Mouse (Mus musculus): Measurements from ENCODE around the gene Ptpro. TPM values are rescaled to one million over a fixed set of nuclear protein-coding genes. Genes with fewer than 3 reads are reported as not detected.
A peak's percentile ranks its signal among the peaks of the same experiment; 100 is the strongest.

Ptpro gene
- polyA plus RNA-seq, 1 experiment from 2014 or later: 50.3 TPM

DNA sequence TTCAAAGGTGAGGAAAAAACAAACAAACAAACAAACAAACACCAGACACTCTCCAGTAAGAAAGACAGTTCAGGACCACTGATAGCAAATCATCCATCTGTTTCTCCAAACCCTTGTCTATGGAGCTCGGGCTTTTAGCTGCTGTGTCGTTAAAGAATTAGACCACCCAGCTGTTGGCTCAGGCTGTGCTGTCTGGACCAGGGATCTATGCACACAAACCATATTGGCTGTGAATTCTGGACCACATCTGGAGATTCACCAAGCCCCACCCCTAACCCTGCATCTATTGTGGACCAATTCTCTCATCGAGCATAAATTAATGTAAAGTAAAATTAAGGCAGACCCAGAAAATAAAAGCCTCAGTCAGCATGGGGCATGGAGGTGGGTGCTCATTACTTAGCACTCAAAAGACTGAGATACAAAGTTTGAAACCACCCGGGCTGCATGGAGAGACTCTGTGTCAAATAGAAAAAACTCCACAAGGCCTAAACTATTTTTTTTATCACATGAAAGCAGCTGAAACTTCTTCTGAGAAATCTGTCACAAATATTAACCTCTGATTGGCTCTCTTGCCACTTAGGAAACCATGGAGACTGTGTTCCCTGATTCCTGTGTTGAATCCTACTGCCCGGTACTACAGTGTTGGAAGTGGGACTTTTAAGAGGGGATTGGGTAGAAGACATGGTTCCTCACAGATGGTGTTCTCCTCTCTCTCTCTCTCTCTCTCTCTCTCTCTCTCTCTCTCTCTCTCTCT, 91.7 kb downstream of the Ptpro start:
- WGBS: 33% methylated on average over 5 of the region's 5 CpGs
- no peaks in the 10 kb centered on the region for H3K27me3 ChIP-seq
- H3K36me3 ChIP-seq: no peaks in the 10 kb centered on the region; the same call in 1 of the 2 replicates

GRCm38 (mm10) chr6:137360166-137360565, 108.0 kb downstream of the Ptpro start:
- Histone ChIP-seq H3K4me2 (replicated peaks) (no peak overlapping the region), H3K27ac (replicated peaks) (no peak overlapping the region), H3K9me3 (no peaks in the 10 kb centered on the region), H3K36me3 (no peaks in the 10 kb centered on the region), H3K4me1 (peaks cover 18% of the 10 kb centered on the region), H3K27me3 (no peaks in the 10 kb centered on the region), H3K9ac (replicated peaks) (no peak overlapping the region), H3K4me3 (no peak overlapping the region)
- WGBS: 65% methylated on average over 7 of the region's 7 CpGs
- ATAC-seq (replicated peaks): no peak

More for the DNA sequence above, 91.7 kb downstream of the Ptpro start:
- no peak overlapping the region for H3K4me2 ChIP-seq (replicated peaks)
- H3K9me3 ChIP-seq: no peaks in the 10 kb centered on the region
- H3K4me3 ChIP-seq: no peak overlapping the region
- no peak overlapping the region for H3K9ac ChIP-seq (replicated peaks)
- H3K27ac ChIP-seq (replicated peaks): no peak overlapping the region
- H3K4me1 ChIP-seq: 0 out of 2 replicates have a peak, but pooled peaks cover 10% of the 10 kb centered on the region
- no peak for ATAC-seq (replicated peaks)

DNA sequence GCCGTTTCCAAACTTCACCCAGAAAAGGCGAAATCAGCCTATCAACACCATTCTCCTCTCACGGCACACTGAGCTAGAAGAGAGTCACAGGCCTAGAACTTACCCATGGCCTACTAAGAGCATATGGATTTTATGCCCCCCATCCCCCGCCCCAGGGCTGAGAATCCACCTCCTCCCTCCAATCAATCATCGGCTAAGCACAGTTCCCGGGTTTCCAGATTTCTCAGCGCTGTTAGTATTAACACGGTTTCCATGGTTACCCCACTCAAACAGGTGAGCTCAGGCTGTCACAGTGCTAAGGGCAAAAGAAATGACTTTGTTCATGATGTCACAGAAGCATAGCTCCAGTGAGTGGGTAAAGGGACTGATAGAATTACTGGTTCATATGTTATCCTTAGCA, 110.1 kb downstream of the Ptpro start:
- H3K4me3 ChIP-seq: no peak overlapping the region
- no peaks in the 10 kb centered on the region for H3K9me3 ChIP-seq
- H3K27me3 ChIP-seq: no peaks in the 10 kb centered on the region
- no peak overlapping the region for H3K27ac ChIP-seq (replicated peaks)
- no peak overlapping the region for H3K9ac ChIP-seq (replicated peaks)
- no peak overlapping the region for H3K4me2 ChIP-seq (replicated peaks)
- H3K4me1 ChIP-seq: peaks cover 18% of the 10 kb centered on the region
- 57% methylated on average over 8 of the region's 8 CpGs for WGBS
- no peaks in the 10 kb centered on the region for H3K36me3 ChIP-seq
- peak; percentile 58; the same call in 1 of the 2 replicates for ATAC-seq (replicated peaks)

DNA sequence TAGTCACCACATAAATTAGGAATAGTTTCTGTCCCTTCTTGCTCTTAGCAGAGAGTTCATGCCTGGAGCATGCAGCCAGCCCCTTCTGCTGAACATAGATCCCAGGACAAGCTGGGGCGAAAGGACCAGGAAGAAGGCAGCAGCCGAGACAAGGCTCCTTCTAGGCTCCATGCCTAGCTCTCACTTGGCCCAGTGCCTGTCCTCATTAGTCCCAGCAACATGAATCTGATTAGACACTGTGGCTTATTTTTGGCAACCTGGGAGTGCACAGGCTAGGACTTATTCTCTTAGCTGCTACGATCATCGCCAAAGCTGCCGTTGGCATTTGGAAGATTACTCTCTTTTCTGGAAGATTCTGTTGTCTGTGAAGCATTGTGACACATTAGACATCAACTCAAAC, 112.6 kb downstream of the Ptpro start:
- 23% methylated on average over 5 of the region's 5 CpGs for WGBS
- peaks cover 18% of the 10 kb centered on the region for H3K4me1 ChIP-seq
- H3K9me3 ChIP-seq: no peaks in the 10 kb centered on the region
- peak; percentile 96 for ATAC-seq (replicated peaks)
- H3K4me3 ChIP-seq: no peak overlapping the region
- H3K9ac ChIP-seq (replicated peaks): no peak overlapping the region
- H3K27ac ChIP-seq (replicated peaks): no peak overlapping the region
- no peaks in the 10 kb centered on the region; the same call in 1 of the 2 replicates for H3K27me3 ChIP-seq
- no peak overlapping the region for H3K4me2 ChIP-seq (replicated peaks)
- no peaks in the 10 kb centered on the region for H3K36me3 ChIP-seq

DNA sequence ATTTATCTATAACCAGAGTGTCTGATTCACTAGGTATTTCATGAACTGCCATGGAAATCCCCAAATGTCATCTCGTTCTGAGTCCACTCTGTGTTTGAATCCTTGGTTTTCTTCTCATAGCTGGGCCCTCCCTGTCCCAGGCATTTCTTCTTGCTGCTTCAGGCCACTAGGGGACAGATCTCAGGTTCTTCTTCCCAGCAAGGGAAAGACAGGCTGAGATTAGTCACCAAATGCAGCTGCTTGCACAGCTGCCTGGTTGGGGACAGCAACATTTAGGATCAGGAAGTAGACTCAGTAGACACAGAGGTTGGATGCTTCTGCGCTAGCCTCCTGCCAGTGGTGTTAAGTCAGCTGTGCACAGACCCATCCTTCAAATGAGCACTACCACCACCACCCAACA, 113.5 kb downstream of the Ptpro start:
- ATAC-seq (replicated peaks): no peak
- H3K4me1 ChIP-seq: peaks cover 18% of the 10 kb centered on the region

DNA sequence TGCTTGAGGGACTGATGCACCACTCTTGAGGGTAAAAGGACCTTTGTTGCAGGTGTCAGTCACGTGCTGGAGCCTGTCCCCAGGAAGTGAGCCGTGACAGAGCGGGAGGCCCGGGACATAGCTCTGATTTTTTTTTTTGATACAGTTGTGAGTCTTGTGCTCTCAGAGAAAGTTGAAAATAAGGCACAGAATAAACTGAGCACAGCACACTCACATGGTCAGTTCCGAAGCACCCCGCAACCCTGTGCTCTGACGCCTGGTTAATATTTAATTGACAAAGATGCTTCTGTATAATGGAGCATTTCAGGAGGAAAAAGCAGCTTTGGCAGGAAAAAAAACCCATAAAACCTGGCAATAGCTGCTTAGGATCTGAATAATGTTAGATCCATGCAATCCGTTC, 118.6 kb downstream of the Ptpro start:
- Histone ChIP-seq H3K36me3 (no peaks in the 10 kb centered on the region), H3K4me1 (no peaks in the 10 kb centered on the region), H3K9ac (replicated peaks) (no peak overlapping the region), H3K27me3 (no peaks in the 10 kb centered on the region; the same call in 1 of the 2 replicates), H3K4me3 (no peak overlapping the region), H3K27ac (replicated peaks) (no peak overlapping the region), H3K4me2 (replicated peaks) (no peak overlapping the region), H3K9me3 (no peaks in the 10 kb centered on the region)
- ATAC-seq (replicated peaks): no peak
- 73% methylated on average over 8 of the region's 8 CpGs for WGBS

More for the DNA sequence above, 113.5 kb downstream of the Ptpro start:
- H3K9me3 ChIP-seq: no peaks in the 10 kb centered on the region
- no peaks in the 10 kb centered on the region; the same call in 1 of the 2 replicates for H3K27me3 ChIP-seq
- no peaks in the 10 kb centered on the region for H3K36me3 ChIP-seq
- no peak overlapping the region for H3K9ac ChIP-seq (replicated peaks)
- H3K27ac ChIP-seq (replicated peaks): no peak overlapping the region
- H3K4me2 ChIP-seq (replicated peaks): no peak overlapping the region
- 88% methylated on average over 2 of the region's 2 CpGs for WGBS
- H3K4me3 ChIP-seq: no peak overlapping the region

GRCm38 (mm10) chr6:137371455-137371854, 119.3 kb downstream of the Ptpro start:
- 71% methylated on average over 6 of the region's 6 CpGs for WGBS
- no peak for ATAC-seq (replicated peaks)

DNA sequence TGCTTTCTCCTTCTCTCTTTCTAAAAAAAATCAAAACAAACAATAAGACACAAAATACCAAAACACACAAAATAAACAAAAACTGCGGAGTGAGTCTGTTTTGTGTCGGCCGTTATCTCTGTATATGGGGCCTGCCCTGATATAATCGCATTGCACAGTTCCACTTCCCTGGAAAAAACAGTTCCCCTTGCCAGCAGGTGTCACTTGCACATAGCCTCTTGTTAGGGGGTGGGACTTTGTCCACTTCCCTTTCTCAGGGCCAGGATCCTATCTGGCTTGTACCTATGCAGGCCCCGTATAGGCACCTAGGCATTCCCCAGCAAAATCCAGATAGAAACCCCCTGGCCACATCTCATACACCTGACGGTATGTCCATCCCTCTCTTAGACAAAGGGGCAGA, 121.8 kb downstream of the Ptpro start:
- H3K4me3 ChIP-seq: no peak overlapping the region
- no peaks in the 10 kb centered on the region for H3K4me1 ChIP-seq
- WGBS: 88% methylated on average over 6 of the region's 6 CpGs
- H3K4me2 ChIP-seq (replicated peaks): no peak overlapping the region
- no peaks in the 10 kb centered on the region; the same call in 1 of the 2 replicates for H3K27me3 ChIP-seq
- H3K27ac ChIP-seq (replicated peaks): no peak overlapping the region
- H3K9me3 ChIP-seq: no peaks in the 10 kb centered on the region
- ATAC-seq (replicated peaks): no peak
- no peaks in the 10 kb centered on the region for H3K36me3 ChIP-seq
- no peak overlapping the region for H3K9ac ChIP-seq (replicated peaks)

More at GRCm38 (mm10) chr6:137371455-137371854, 119.3 kb downstream of the Ptpro start:
- no peaks in the 10 kb centered on the region for H3K9me3 ChIP-seq
- H3K9ac ChIP-seq (replicated peaks): no peak overlapping the region
- no peaks in the 10 kb centered on the region for H3K4me1 ChIP-seq
- no peak overlapping the region for H3K27ac ChIP-seq (replicated peaks)
- no peaks in the 10 kb centered on the region for H3K36me3 ChIP-seq
- no peaks in the 10 kb centered on the region; the same call in 1 of the 2 replicates for H3K27me3 ChIP-seq
- no peak overlapping the region for H3K4me3 ChIP-seq
- no peak overlapping the region for H3K4me2 ChIP-seq (replicated peaks)

DNA sequence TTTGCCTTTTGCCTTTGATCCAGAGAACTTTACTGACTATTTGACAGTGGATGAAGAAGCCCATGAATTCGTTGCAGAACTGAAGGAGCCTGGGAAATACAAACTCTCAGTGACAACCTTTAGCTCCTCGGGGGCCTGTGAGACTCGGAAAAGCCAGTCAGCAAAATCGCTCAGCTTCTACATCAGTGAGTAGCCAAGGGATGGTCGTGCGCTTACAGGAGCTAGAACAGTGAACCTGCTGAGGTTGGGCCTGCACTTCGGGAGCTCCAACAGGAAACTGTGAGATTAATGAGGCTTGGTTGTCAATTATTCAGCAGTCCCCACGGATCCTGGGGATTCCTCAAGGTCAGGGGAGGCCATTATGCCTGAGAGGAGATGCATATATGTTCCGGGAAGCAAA, 130.4 kb downstream of the Ptpro start:
- Histone ChIP-seq H3K9me3 (no peaks in the 10 kb centered on the region), H3K9ac (replicated peaks) (no peak overlapping the region), H3K4me1 (no peaks in the 10 kb centered on the region), H3K27ac (replicated peaks) (no peak overlapping the region), H3K36me3 (peaks cover 14% of the 10 kb centered on the region; the same call in 1 of the 2 replicates), H3K4me3 (no peak overlapping the region), H3K4me2 (replicated peaks) (no peak overlapping the region), H3K27me3 (no peaks in the 10 kb centered on the region)
- ATAC-seq (replicated peaks): no peak
- WGBS: 61% methylated on average over 9 of the region's 9 CpGs

- Histone ChIP-seq H3K4me3 (no peak overlapping the region), H3K9me3 (no peaks in the 10 kb centered on the region), H3K27me3 (no peaks in the 10 kb centered on the region), H3K4me2 (replicated peaks) (no peak overlapping the region), H3K36me3 (peaks cover 14% of the 10 kb centered on the region; the same call in 1 of the 2 replicates), H3K9ac (replicated peaks) (no peak overlapping the region), H3K27ac (replicated peaks) (no peak overlapping the region), H3K4me1 (no peaks in the 10 kb centered on the region)
- WGBS: 92% methylated on average over 4 of the region's 4 CpGs
- no peak for ATAC-seq (replicated peaks)
Observed at GRCm38 (mm10) chr6:137386344-137386743, 134.2 kb downstream of the Ptpro start.

- no peak overlapping the region for H3K4me2 ChIP-seq (replicated peaks)
- no peak for ATAC-seq (replicated peaks)
- H3K36me3 ChIP-seq: peaks cover 14% of the 10 kb centered on the region; the same call in 1 of the 2 replicates
- no peak overlapping the region for H3K9ac ChIP-seq (replicated peaks)
- H3K4me1 ChIP-seq: no peaks in the 10 kb centered on the region
- H3K9me3 ChIP-seq: no peaks in the 10 kb centered on the region
- 53% methylated on average over 3 of the region's 4 CpGs for WGBS
- H3K27me3 ChIP-seq: no peaks in the 10 kb centered on the region
- no peak overlapping the region for H3K27ac ChIP-seq (replicated peaks)
- H3K4me3 ChIP-seq: no peak overlapping the region
Observed at GRCm38 (mm10) chr6:137386935-137387334, 134.8 kb downstream of the Ptpro start.

DNA sequence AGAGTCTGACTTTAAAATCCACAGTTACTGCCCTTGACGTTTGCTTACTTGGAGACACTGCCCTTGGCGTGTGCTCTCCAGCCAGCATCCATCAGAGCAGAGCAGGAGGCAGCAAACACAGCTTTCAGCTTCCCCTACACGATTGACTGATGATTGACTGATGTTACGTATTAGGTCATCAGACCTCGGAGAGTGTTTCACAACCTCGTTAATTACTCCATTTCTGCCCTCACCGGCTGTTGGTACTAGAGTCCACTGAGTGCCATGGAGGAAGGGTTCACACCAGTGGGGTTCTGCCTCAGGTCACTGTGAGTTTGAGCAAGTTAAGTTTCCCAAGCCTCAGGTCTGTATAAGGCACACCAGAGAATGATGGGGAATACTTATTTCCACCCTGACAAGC, 143.0 kb downstream of the Ptpro start:
- ATAC-seq (replicated peaks): no peak
- Histone ChIP-seq H3K27ac (replicated peaks) (no peak overlapping the region), H3K36me3 (no peaks in the 10 kb centered on the region; the same call in 1 of the 2 replicates), H3K4me2 (replicated peaks) (no peak overlapping the region), H3K27me3 (no peaks in the 10 kb centered on the region), H3K4me3 (no peak overlapping the region), H3K4me1 (no peaks in the 10 kb centered on the region), H3K9me3 (no peaks in the 10 kb centered on the region), H3K9ac (replicated peaks) (no peak overlapping the region)
- WGBS: 74% methylated on average over 7 of the region's 7 CpGs

Measured in forebrain, embryonic 15.5 days (tissue).